Mouse (Mus musculus) MEL (cell line): ENCODE measurements around the gene Strip1. TPM values are rescaled to one million over a fixed set of nuclear protein-coding genes. Genes with fewer than 3 reads are reported as not detected.

Experiments
- DNase-seq: peaks from one replicate; pipeline ENCODE4 v3.0.0; 2011; ENCODE audit warnings: low read depth, low spot score
- H3K27ac ChIP-seq: 2 replicates; pipeline ENCODE4 v1.5.1; 2012; ENCODE audit warnings: low read depth, mild to moderate bottlenecking, control low read depth, low read length, moderate library complexity; ENCODE audit not compliant: control insufficient read depth
- H3K27me3 ChIP-seq, 2 experiments: fragments of 150-350 bp in 1 of 2; sonication (generic) in 1 of 2; 2 replicates each; pipeline ENCODE4 v1.6.1; 2012; ENCODE audit warnings: low read length in 2 of 2, mild to moderate bottlenecking in 2 of 2, improper control_type of control experiment in 1 of 2, moderate library complexity in 1 of 2; ENCODE audit not compliant: insufficient read depth in 2 of 2, control insufficient read depth in 1 of 2
- H3K36me3 ChIP-seq, 2 experiments: 2 replicates each; pipeline ENCODE4 v1.6.1; 2012 to 2014; ENCODE audit warnings: low read length in 2 of 2, improper control_type of control experiment in 1 of 2, inconsistent platforms in 1 of 2, mild to moderate bottlenecking in 1 of 2; ENCODE audit not compliant: insufficient read depth in 2 of 2, control insufficient read depth in 1 of 2
- H3K4me1 ChIP-seq, 2 experiments: fragments of 150-350 bp in 1 of 2; sonication (generic) in 1 of 2; 2 replicates each; pipeline ENCODE4 v1.6.1; 2012; ENCODE audit warnings: low read length in 2 of 2, improper control_type of control experiment in 1 of 2, mild to moderate bottlenecking in 1 of 2; ENCODE audit not compliant: insufficient read depth in 2 of 2, control insufficient read depth in 1 of 2
- H3K4me3 ChIP-seq, 2 experiments: fragments of 150-350 bp in 1 of 2; sonication (generic) in 1 of 2; 2 replicates each; pipeline ENCODE4 v1.5.1; 2012; ENCODE audit warnings: low read depth in 2 of 2, low read length in 2 of 2, mild to moderate bottlenecking in 2 of 2, moderate library complexity in 2 of 2, control low read depth in 1 of 2, improper control_type of control experiment in 1 of 2; ENCODE audit not compliant: control insufficient read depth in 1 of 2, insufficient read depth in 1 of 2
- H3K79me2 ChIP-seq: 2 replicates; pipeline ENCODE4 v1.6.1; 2012; ENCODE audit warnings: mild to moderate bottlenecking, low read length, moderate library complexity; ENCODE audit not compliant: control insufficient read depth, poor library complexity, insufficient read depth
- H3K9ac ChIP-seq: 2 replicates; pipeline ENCODE4 v1.6.1; 2012; ENCODE audit warnings: low read depth, mild to moderate bottlenecking, control low read depth, low read length, moderate library complexity; ENCODE audit not compliant: control insufficient read depth, poor library complexity, severe bottlenecking
- H3K9me3 ChIP-seq: fragments of 150-350 bp; sonication (generic); replicated peaks from 2 replicates; pipeline ENCODE4 v1.6.1; 2012; ENCODE audit warnings: mild to moderate bottlenecking, low read length, improper control_type of control experiment, moderate library complexity; ENCODE audit not compliant: insufficient read depth
- CHD2 ChIP-seq: IDR thresholded peaks from 2 replicates; pipeline ENCODE4 v1.6.1; 2011; ENCODE audit warnings: low read length, improper control_type of control experiment
- CTCF ChIP-seq, 3 experiments: IDR thresholded peaks in 2 of 3; conservative IDR thresholded peaks in 1 of 3; 2 replicates each; pipeline ENCODE4 v1.5.1; 2011 to 2012; ENCODE audit warnings: low read length in 3 of 3, low read depth in 2 of 3, mild to moderate bottlenecking in 2 of 3, improper control_type of control experiment in 1 of 3, inconsistent platforms in 1 of 3, mixed read lengths in 1 of 3, moderate library complexity in 1 of 3; ENCODE audit not compliant: control insufficient read depth in 1 of 3, insufficient read depth in 1 of 3, poor library complexity in 1 of 3, severe bottlenecking in 1 of 3
- GATA1 ChIP-seq: IDR thresholded peaks from 2 replicates; pipeline ENCODE4 v1.6.1; 2011; ENCODE audit warnings: low read depth, low read length, improper control_type of control experiment
- JUND ChIP-seq: IDR thresholded peaks from 2 replicates; pipeline ENCODE4 v1.6.1; 2011; ENCODE audit warnings: low read depth, mild to moderate bottlenecking, improper control_type of control experiment, low read length
- KAT2A ChIP-seq: conservative IDR thresholded peaks from 2 replicates; pipeline ENCODE4 v1.6.1; 2012; ENCODE audit warnings: low read depth, low read length, improper control_type of control experiment, inconsistent platforms
- MAFK ChIP-seq: IDR thresholded peaks from 2 replicates; pipeline ENCODE4 v1.6.1; 2011; ENCODE audit warnings: low read depth, mild to moderate bottlenecking, low read length, improper control_type of control experiment, borderline replicate concordance
- MXI1 ChIP-seq: IDR thresholded peaks from 2 replicates; pipeline ENCODE4 v1.6.1; 2011; ENCODE audit warnings: mild to moderate bottlenecking, low read depth, low read length, improper control_type of control experiment
- MYC ChIP-seq: IDR thresholded peaks from 2 replicates; pipeline ENCODE4 v1.6.1; 2011; ENCODE audit warnings: low read depth, mild to moderate bottlenecking, low read length, improper control_type of control experiment, moderate library complexity
- POLR2A ChIP-seq, 2 experiments: IDR thresholded peaks; 2 replicates each; pipeline ENCODE4 v1.6.1; 2011 to 2012; ENCODE audit warnings: low read length in 2 of 2, mild to moderate bottlenecking in 2 of 2, control low read depth in 1 of 2, improper control_type of control experiment in 1 of 2, low read depth in 1 of 2, moderate library complexity in 1 of 2; ENCODE audit not compliant: control insufficient read depth in 1 of 2, insufficient read depth in 1 of 2, poor library complexity in 1 of 2
- RAD21 ChIP-seq: IDR thresholded peaks from 2 replicates; pipeline ENCODE4 v1.6.1; 2011; ENCODE audit warnings: mild to moderate bottlenecking, low read depth, low read length, improper control_type of control experiment
- RCOR1 ChIP-seq: IDR thresholded peaks from 2 replicates; pipeline ENCODE4 v1.6.1; 2012; ENCODE audit warnings: low read depth, mild to moderate bottlenecking, inconsistent platforms, low read length, improper control_type of control experiment
- SIN3A ChIP-seq: IDR thresholded peaks from 2 replicates; pipeline ENCODE4 v1.6.1; 2012; ENCODE audit warnings: low read length, improper control_type of control experiment, inconsistent platforms
- SMC3 ChIP-seq: IDR thresholded peaks from 2 replicates; pipeline ENCODE4 v1.6.1; 2011; ENCODE audit warnings: low read depth, low read length, improper control_type of control experiment
- ZC3H11A ChIP-seq: IDR thresholded peaks from 2 replicates; pipeline ENCODE4 v1.6.1; 2012; ENCODE audit warnings: low read depth, mild to moderate bottlenecking, inconsistent platforms, low read length, improper control_type of control experiment
- ZKSCAN1 ChIP-seq: IDR thresholded peaks from 2 replicates; pipeline ENCODE4 v1.6.1; 2012; ENCODE audit warnings: low read depth, mild to moderate bottlenecking, inconsistent platforms, low read length, improper control_type of control experiment, moderate library complexity
- polyA plus RNA-seq, 2 experiments: library from polyadenylated mRNA; stranded (reverse) in 1 of 2; unstranded in 1 of 2; fragments of >175 nt in 1 of 2; fragments of >200 nt in 1 of 2; gene quantifications; 2 replicates each; pipeline versions ENCODE4 v1.2.1 to v1.2.4; 2012; ENCODE audit warnings: low replicate concordance in 2 of 2, low read depth in 1 of 2; ENCODE audit not compliant: insufficient read length in 2 of 2, insufficient read depth in 1 of 2, missing spikeins in 1 of 2
- total RNA-seq: library from RNA; depleted of rRNA; stranded (reverse); fragments of 300-350 nt; gene quantifications from 2 replicates; pipeline ENCODE4 v1.2.3, GENCODE M21; 2012

The Strip1 gene
- total and polyA plus RNA-seq, 3 experiments: 19.8 to 32.9 TPM; not detected in 1

- Histone ChIP-seq H3K79me2 (no peaks in the 10 kb centered on the region), H3K27ac (no peak overlapping the region), H3K36me3 (peaks cover 0 to 9% of the 10 kb centered on the region in 2 experiments; a peak in 2 of 4 replicates), H3K4me3 (no peak overlapping the region), H3K9ac (no peak overlapping the region), H3K4me1 (no peaks in the 10 kb centered on the region), H3K9me3 (no peaks in the 10 kb centered on the region), H3K27me3 (no peaks in the 10 kb centered on the region)
- TF ChIP-seq CHD2 (no peak), POLR2A (IDR thresholded peaks at IDR 0.05; ENCODE audit: control insufficient read depth in 1 of 2, insufficient read depth in 1 of 2, low read depth in 1 of 2, low read length in 2 of 2, poor library complexity in 1 of 2) (no peak), RAD21 (no peak), JUND (no peak), MAFK (no peak), CTCF (IDR thresholded peaks at IDR 0.05 in 2 of 3, conservative IDR thresholded peaks at IDR 0.05 in 1 of 3; ENCODE audit: control insufficient read depth in 1 of 3, insufficient read depth in 1 of 3, low read depth in 2 of 3, low read length in 3 of 3, poor library complexity in 1 of 3, severe bottlenecking in 1 of 3) (no peak), ZC3H11A (no peak), ZKSCAN1 (no peak), SMC3 (no peak), MYC (no peak), KAT2A (no peak)
- DNase-seq: no peak
Measured at GRCm38 (mm10) chr3:107622537-107622936, 9.0 kb downstream of the Strip1 start.

- DNase-seq: no peak
- H3K4me1 ChIP-seq: no peaks in the 10 kb centered on the region
- TF ChIP-seq GATA1 (no peak), MXI1 (no peak), KAT2A (no peak), POLR2A (IDR thresholded peaks at IDR 0.05; ENCODE audit: control insufficient read depth in 1 of 2, insufficient read depth in 1 of 2, low read depth in 1 of 2, low read length in 2 of 2, poor library complexity in 1 of 2) (no peak), RCOR1 (no peak), SMC3 (no peak), SIN3A (no peak), JUND (no peak), ZC3H11A (no peak), RAD21 (no peak), CHD2 (no peak)
- TF ChIP-seq, all 39 proteins: peak for 0
- H3K27me3 ChIP-seq: no peaks in the 10 kb centered on the region
- H3K4me3 ChIP-seq: no peak overlapping the region
- peaks cover 0 to 9% of the 10 kb centered on the region in 2 experiments; a peak in 2 of 4 replicates for H3K36me3 ChIP-seq
- H3K9ac ChIP-seq: no peak overlapping the region
- no peaks in the 10 kb centered on the region for H3K9me3 ChIP-seq
- H3K79me2 ChIP-seq: no peaks in the 10 kb centered on the region
- no peak overlapping the region for H3K27ac ChIP-seq
Measured at GRCm38 (mm10) chr3:107621286-107622075, 10.0 kb downstream of the Strip1 start.
